Mouse (Mus musculus) intestine, embryonic 14.5 days (tissue): Measurements from ENCODE around the gene Kirrel3. TPM values are rescaled to one million over a fixed set of nuclear protein-coding genes. Genes with fewer than 3 reads are reported as not detected.

Experiments used
- ATAC-seq: fragments of 200-750 bp; cut with Nextera tagmentation; replicated peaks from 2 replicates; pipeline ENCODE4 v1.8.0; 2017; ENCODE audit warnings: low read depth, moderate number of reproducible peaks, moderate TSS enrichment, moderate library complexity; ENCODE audit not compliant: low FRiP score, low TSS enrichment
- DNase-seq: peaks from one replicate; pipeline ENCODE4 v3.0.0-alpha.2; 2018; ENCODE audit warnings: low spot score
- H3K27ac ChIP-seq: fragments of 300-500 bp; sonication (generic); 2 replicates; pipeline ENCODE4 v1.5.1; 2014; ENCODE audit warnings: low read depth, mild to moderate bottlenecking, control low read depth
- H3K27me3 ChIP-seq: fragments of 300-500 bp; sonication (generic); replicated peaks from 2 replicates; pipeline ENCODE4 v1.6.1; 2014; ENCODE audit warnings: low read length, control low read depth; ENCODE audit not compliant: control insufficient read depth, insufficient read depth
- H3K36me3 ChIP-seq: fragments of 300-500 bp; sonication (generic); 2 replicates; pipeline ENCODE4 v1.6.1; 2014; ENCODE audit warnings: low read length, control low read depth; ENCODE audit not compliant: control insufficient read depth, insufficient read depth
- H3K4me1 ChIP-seq: fragments of 300-500 bp; sonication (generic); replicated peaks from 2 replicates; pipeline ENCODE4 v1.6.1; 2014; ENCODE audit warnings: low read length, control low read depth, mixed read lengths; ENCODE audit not compliant: control insufficient read depth, insufficient read depth
- H3K4me2 ChIP-seq: fragments of 300-500 bp; sonication (generic); 2 replicates; pipeline ENCODE4 v1.6.1; 2014; ENCODE audit warnings: low read length
- H3K4me3 ChIP-seq: fragments of 300-500 bp; sonication (generic); 2 replicates; pipeline ENCODE4 v1.5.1; 2014; ENCODE audit warnings: low read depth, low read length, control low read depth, mixed read lengths
- H3K9ac ChIP-seq: fragments of 300-500 bp; sonication (generic); 2 replicates; pipeline ENCODE4 v1.6.1; 2014; ENCODE audit warnings: mild to moderate bottlenecking, low read length
- H3K9me3 ChIP-seq: fragments of 300-500 bp; sonication (generic); 2 replicates; pipeline ENCODE4 v1.6.1; 2016; ENCODE audit warnings: low read length, control low read depth; ENCODE audit not compliant: control insufficient read depth
- WGBS: fragments of 180-500 bp; shearing (Covaris S2); extraction: QIAGEN DNeasy Blood & Tissue Kit; methylation state at CpG from one replicate; pipeline ENCODE4 v1.1.7; 2014; 5-methylcytosine and 5-hydroxymethylcytosine counted together
- polyA plus RNA-seq: library from polyadenylated mRNA; unstranded; fragments of >200 nt; fragmentation: Nextera tagmentation; extraction: Ambion mirVana; gene quantifications from 2 replicates; pipeline ENCODE4 v1.2.1, GENCODE M21; 2014

Kirrel3 gene
- polyA plus RNA-seq, 1 experiment from 2014 or later = 3.2 TPM

- H3K36me3 ChIP-seq = peaks cover 5% of the 10 kb centered on the region; the same call in 1 of the 2 replicates
- no peak overlapping the region for H3K4me3 ChIP-seq
- H3K27me3 ChIP-seq = no peaks in the 10 kb centered on the region
- no peak overlapping the region for H3K27ac ChIP-seq
- ATAC-seq (no peak), DNase-seq (peak; percentile 39)
- WGBS = 93% methylated on average over 2 of the region's 2 CpGs
- H3K4me2 ChIP-seq = no peak overlapping the region
- H3K9me3 ChIP-seq = no peaks in the 10 kb centered on the region
- H3K4me1 ChIP-seq = no peaks in the 10 kb centered on the region
- H3K9ac ChIP-seq = no peak overlapping the region
Measured at GRCm38 (mm10) chr9:35058596-35059354, 573.1 kb downstream of the Kirrel3 start.

DNA sequence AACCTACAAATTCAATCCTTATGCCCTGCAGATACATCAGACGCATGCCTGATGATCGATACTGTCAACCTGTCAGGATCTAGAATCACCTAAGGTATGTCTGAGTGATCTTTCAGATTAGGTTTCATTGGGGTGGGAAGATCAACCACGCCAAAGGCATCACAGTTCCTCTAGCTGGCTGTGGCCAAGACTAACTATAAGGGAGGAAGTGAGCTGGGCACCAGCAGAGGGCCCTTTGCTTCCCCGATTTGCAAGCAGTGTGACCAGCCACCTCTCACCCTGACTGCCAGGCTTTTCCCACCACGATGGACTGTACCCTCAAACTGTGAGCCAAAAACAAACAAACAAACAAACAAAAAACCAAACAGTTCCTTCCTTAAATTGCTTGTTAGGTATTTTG is 574.2 kb downstream of the Kirrel3 start:
- Histone ChIP-seq H3K4me2 (no peak overlapping the region), H3K36me3 (no peaks in the 10 kb centered on the region), H3K27me3 (no peaks in the 10 kb centered on the region), H3K9me3 (no peaks in the 10 kb centered on the region), H3K27ac (no peak overlapping the region), H3K4me3 (no peak overlapping the region), H3K9ac (no peak overlapping the region), H3K4me1 (no peaks in the 10 kb centered on the region)
- WGBS = 87% methylated on average over 5 of the region's 5 CpGs
- no peak for ATAC-seq
- DNase-seq = peak; percentile 21

- H3K27me3 ChIP-seq = no peaks in the 10 kb centered on the region
- peak; percentile 31 for DNase-seq
- 88% methylated on average over 2 of the region's 2 CpGs for WGBS
Measured at GRCm38 (mm10) chr9:35061446-35061845, 575.8 kb downstream of the Kirrel3 start.

More at GRCm38 (mm10) chr9:35061446-35061845, 575.8 kb downstream of the Kirrel3 start:
- no peaks in the 10 kb centered on the region for H3K9me3 ChIP-seq
- no peaks in the 10 kb centered on the region for H3K36me3 ChIP-seq
- H3K27ac ChIP-seq = no peak overlapping the region
- H3K4me1 ChIP-seq = no peaks in the 10 kb centered on the region
- no peak overlapping the region for H3K4me3 ChIP-seq
- ATAC-seq = no peak
- no peak overlapping the region for H3K4me2 ChIP-seq
- no peak overlapping the region for H3K9ac ChIP-seq
